Mouse (Mus musculus) bone marrow, adult 2 months (tissue): ENCODE measurements around the gene Cadm3.

Experiments used
- CTCF ChIP-seq: fragments of 200-500 bp; IDR thresholded peaks from 2 replicates; pipeline ENCODE4 v1.5.1; 2011; ENCODE audit warnings: low read length, control low read depth; ENCODE audit not compliant: control insufficient read depth, insufficient read depth
- POLR2A ChIP-seq: fragments of 200-500 bp; IDR thresholded peaks from 2 replicates; pipeline ENCODE4 v1.6.1; 2011; ENCODE audit warnings: low read depth, mild to moderate bottlenecking, control low read depth, low read length, borderline replicate concordance; ENCODE audit not compliant: control insufficient read depth

DNA sequence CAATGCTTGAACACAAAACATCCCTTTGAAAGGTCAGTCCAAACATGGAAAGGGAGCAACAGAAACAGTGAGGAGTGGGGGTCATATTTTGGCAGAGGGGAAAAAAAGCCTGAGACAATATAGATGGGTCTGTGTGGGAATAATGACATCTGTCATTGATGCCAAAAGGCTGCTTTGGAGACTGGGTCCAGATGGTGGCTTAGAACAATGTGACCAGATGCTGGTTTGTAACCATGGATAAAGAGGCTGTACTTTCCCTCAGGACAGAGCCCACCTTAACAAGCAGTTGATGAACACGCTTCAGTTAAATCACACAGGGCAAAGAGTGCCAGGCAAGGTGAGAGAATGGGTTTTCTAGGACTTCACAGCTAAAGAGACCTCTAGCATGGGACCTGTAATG lies 25.1 kb downstream of the Cadm3 start:
- no peak for TF ChIP-seq POLR2A
- no peak for TF ChIP-seq CTCF
